Mouse (Mus musculus) left cerebral cortex, adult 11 months (tissue): ENCODE measurements around the gene Gm10139.
"Not testable (repeated sequence)": the region's sequence is repeated elsewhere in the genome, so short reads cannot be mapped to it uniquely, and the experiment has no call there.

ENCODE experiments used
- DNase-seq: peaks from one replicate; pipeline ENCODE4 v3.0.0; 2022; ENCODE audit warnings: low spot score

Gm10139 gene

GRCm38 (mm10) chr13:65512378-65512777 is at the start of gene Gm10139:
Gm10139 (plus strand) TSS chr13:65512678.
- not testable (repeated sequence) for DNase-seq

- not testable (repeated sequence) for DNase-seq
Observed at GRCm38 (mm10) chr13:65557636-65558035, 45.2 kb downstream of the Gm10139 start.
